Mouse (Mus musculus) embryonic facial prominence, embryonic 14.5 days (tissue): Measurements from ENCODE around the gene 3110082I17Rik. TPM values are rescaled to one million over a fixed set of nuclear protein-coding genes. Genes with fewer than 3 reads are reported as not detected.

Experiments
- ATAC-seq: fragments of 200-750 bp; cut with Nextera tagmentation; 2 replicates; pipeline ENCODE4 v1.8.0; 2017; ENCODE audit warnings: low read depth, moderate number of reproducible peaks, moderate TSS enrichment
- DNase-seq: peaks from one replicate; pipeline ENCODE4 v3.0.0-alpha.2; 2015; ENCODE audit warnings: low spot score
- H3K27ac ChIP-seq: fragments of 300-500 bp; sonication (generic); replicated peaks from 2 replicates; pipeline ENCODE4 v1.5.1; 2014; ENCODE audit warnings: low read depth, mild to moderate bottlenecking, low read length, moderate library complexity
- H3K27me3 ChIP-seq: fragments of 300-500 bp; sonication (generic); replicated peaks from 2 replicates; pipeline ENCODE4 v1.6.1; 2014; ENCODE audit warnings: low read length; ENCODE audit not compliant: control insufficient read depth, insufficient read depth
- H3K36me3 ChIP-seq: fragments of 300-500 bp; sonication (generic); 2 replicates; pipeline ENCODE4 v1.6.1; 2014; ENCODE audit warnings: low read length, mixed read lengths; ENCODE audit not compliant: control insufficient read depth, insufficient read depth
- H3K4me1 ChIP-seq: fragments of 300-500 bp; sonication (generic); 2 replicates; pipeline ENCODE4 v1.6.1; 2014; ENCODE audit warnings: antibody characterized with exemption, low read length; ENCODE audit not compliant: control insufficient read depth, insufficient read depth
- H3K4me2 ChIP-seq: fragments of 300-500 bp; sonication (generic); 2 replicates; pipeline ENCODE4 v1.6.1; 2014; ENCODE audit warnings: low read depth, mild to moderate bottlenecking, low read length, moderate library complexity, mixed read lengths
- H3K4me3 ChIP-seq: fragments of 300-500 bp; sonication (generic); 2 replicates; pipeline ENCODE4 v1.5.1; 2014; ENCODE audit warnings: low read depth, mild to moderate bottlenecking, low read length
- H3K9ac ChIP-seq: fragments of 300-500 bp; sonication (generic); 2 replicates; pipeline ENCODE4 v1.6.1; 2014; ENCODE audit warnings: low read depth, mild to moderate bottlenecking, low read length, moderate library complexity, mixed read lengths
- H3K9me3 ChIP-seq: fragments of 300-500 bp; sonication (generic); 2 replicates; pipeline ENCODE4 v1.6.1; 2016; ENCODE audit warnings: low read length; ENCODE audit not compliant: control insufficient read depth
- WGBS: fragments of 180-500 bp; shearing (Covaris S2); extraction: QIAGEN DNeasy Blood & Tissue Kit; methylation state at CpG from one replicate; pipeline ENCODE4 v1.1.7; 2014; 5-methylcytosine and 5-hydroxymethylcytosine counted together
- polyA plus RNA-seq: library from polyadenylated mRNA; unstranded; fragments of >200 nt; fragmentation: Nextera tagmentation; extraction: Ambion mirVana; gene quantifications from 2 replicates; pipeline ENCODE4 v1.2.1, GENCODE M21; 2014

Gene 3110082I17Rik
- polyA plus RNA-seq, 1 experiment from 2014 or later: 24.7 TPM

GRCm38 (mm10) chr5:139434940-139435339, 25.4 kb downstream of the 3110082I17Rik start:
- Histone ChIP-seq H3K9me3 (no peaks in the 10 kb centered on the region), H3K27ac (no peak overlapping the region), H3K9ac (no peak overlapping the region), H3K4me2 (no peak overlapping the region), H3K27me3 (no peaks in the 10 kb centered on the region), H3K36me3 (no peaks in the 10 kb centered on the region), H3K4me1 (peaks cover 10% of the 10 kb centered on the region; the same call in 1 of the 2 replicates), H3K4me3 (no peak overlapping the region)
- DNase-seq: peak; percentile 54
- 0 out of 2 replicates have a peak, but pooled peaks have one; percentile 14 for ATAC-seq
- WGBS: 48% methylated on average over 8 of the region's 8 CpGs

- Histone ChIP-seq H3K9me3 (no peaks in the 10 kb centered on the region), H3K4me3 (no peak overlapping the region), H3K4me2 (no peak overlapping the region), H3K27me3 (no peaks in the 10 kb centered on the region), H3K9ac (no peak overlapping the region), H3K36me3 (no peaks in the 10 kb centered on the region), H3K4me1 (peaks cover 10% of the 10 kb centered on the region; the same call in 1 of the 2 replicates), H3K27ac (no peak overlapping the region)
- DNase-seq (no peak), ATAC-seq (no peak)
- WGBS: 71% methylated on average over 9 of the region's 9 CpGs
Observed at GRCm38 (mm10) chr5:139433842-139434568, 26.3 kb downstream of the 3110082I17Rik start.

GRCm38 (mm10) chr5:139432747-139433508, 27.4 kb downstream of the 3110082I17Rik start:
- Histone ChIP-seq H3K27ac (no peak overlapping the region), H3K4me2 (no peak overlapping the region), H3K4me1 (peaks cover 10% of the 10 kb centered on the region; the same call in 1 of the 2 replicates), H3K9me3 (no peaks in the 10 kb centered on the region), H3K27me3 (no peaks in the 10 kb centered on the region), H3K36me3 (no peaks in the 10 kb centered on the region), H3K9ac (peak overlapping the region; percentile 34; the same call in 1 of the 2 replicates), H3K4me3 (no peak overlapping the region)
- WGBS: 61% methylated on average over 7 of the region's 7 CpGs
- DNase-seq: no peak
- ATAC-seq: no peak

GRCm38 (mm10) chr5:139432333-139432732, 28.0 kb downstream of the 3110082I17Rik start:
- Histone ChIP-seq H3K4me2 (no peak overlapping the region), H3K27ac (no peak overlapping the region), H3K9me3 (no peaks in the 10 kb centered on the region), H3K27me3 (no peaks in the 10 kb centered on the region), H3K4me3 (no peak overlapping the region), H3K9ac (no peak overlapping the region; the same call in 1 of the 2 replicates), H3K4me1 (peaks cover 10% of the 10 kb centered on the region; the same call in 1 of the 2 replicates), H3K36me3 (no peaks in the 10 kb centered on the region)
- no peak for ATAC-seq
- no peak for DNase-seq
- WGBS: 69% methylated on average over 6 of the region's 6 CpGs

- no peak for DNase-seq
- Histone ChIP-seq H3K27me3 (no peaks in the 10 kb centered on the region), H3K4me3 (no peak overlapping the region), H3K27ac (no peak overlapping the region), H3K9ac (peak overlapping the region; percentile 19; the same call in 1 of the 2 replicates), H3K9me3 (no peaks in the 10 kb centered on the region), H3K4me1 (peaks cover 5% of the 10 kb centered on the region; the same call in 1 of the 2 replicates), H3K36me3 (no peaks in the 10 kb centered on the region), H3K4me2 (no peak overlapping the region)
- no peak for ATAC-seq
- WGBS: 39% methylated on average over 6 of the region's 12 CpGs
Observed at GRCm38 (mm10) chr5:139429818-139430341, 30.4 kb downstream of the 3110082I17Rik start.

GRCm38 (mm10) chr5:139427989-139428388, 32.3 kb downstream of the 3110082I17Rik start:
- 77% methylated on average over 9 of the region's 9 CpGs for WGBS
- H3K9ac ChIP-seq: no peak overlapping the region
- H3K4me1 ChIP-seq: 0 out of 2 replicates have a peak, but pooled peaks cover 6% of the 10 kb centered on the region
- H3K4me3 ChIP-seq: no peak overlapping the region
- H3K4me2 ChIP-seq: no peak overlapping the region
- H3K27me3 ChIP-seq: no peaks in the 10 kb centered on the region
- ATAC-seq: no peak
- H3K9me3 ChIP-seq: no peaks in the 10 kb centered on the region
- H3K27ac ChIP-seq: no peak overlapping the region
- DNase-seq: no peak
- H3K36me3 ChIP-seq: no peaks in the 10 kb centered on the region

- Histone ChIP-seq H3K36me3 (no peaks in the 10 kb centered on the region), H3K9me3 (no peaks in the 10 kb centered on the region), H3K27me3 (no peaks in the 10 kb centered on the region), H3K9ac (no peak overlapping the region), H3K4me3 (no peak overlapping the region), H3K4me1 (0 out of 2 replicates have a peak, but pooled peaks cover 6% of the 10 kb centered on the region), H3K4me2 (no peak overlapping the region), H3K27ac (no peak overlapping the region)
- 85% methylated on average over 9 of the region's 9 CpGs for WGBS
- no peak for DNase-seq
- ATAC-seq: no peak
Observed at GRCm38 (mm10) chr5:139427001-139427400, 33.3 kb downstream of the 3110082I17Rik start.

GRCm38 (mm10) chr5:139425198-139425597, 35.1 kb downstream of the 3110082I17Rik start:
- H3K36me3 ChIP-seq: no peaks in the 10 kb centered on the region
- H3K27me3 ChIP-seq: no peaks in the 10 kb centered on the region
- DNase-seq (no peak), ATAC-seq (no peak)
- 63% methylated on average over 9 of the region's 9 CpGs for WGBS
- H3K4me3 ChIP-seq: no peak overlapping the region
- 0 out of 2 replicates have a peak, but pooled peaks cover 6% of the 10 kb centered on the region for H3K4me1 ChIP-seq
- no peak overlapping the region for H3K9ac ChIP-seq
- no peaks in the 10 kb centered on the region for H3K9me3 ChIP-seq
- H3K4me2 ChIP-seq: no peak overlapping the region
- no peak overlapping the region for H3K27ac ChIP-seq
